Mouse (Mus musculus): ENCODE data around the gene Cdhr1.

Cdhr1 gene

GRCm38 (mm10) chr14:37080724-37081123 is 17.4 kb downstream of the Cdhr1 start:
- DNase-seq (ENCODE audit: low spot score in 2 of 2) = no peak

GRCm38 (mm10) chr14:37068516-37068915 is 29.6 kb downstream of the Cdhr1 start:
- DNase-seq (ENCODE audit: low spot score in 2 of 2) = peak in 1 of 2 experiments; percentile 39

GRCm38 (mm10) chr14:37067629-37068028 is 30.5 kb downstream of the Cdhr1 start, which contains the start of gene Lrit2:
Gene Lrit2 (plus strand): TSS chr14:37067929.
- DNase-seq (ENCODE audit: low spot score in 2 of 2) = no peak

GRCm38 (mm10) chr14:37066636-37067035 is 31.5 kb downstream of the Cdhr1 start:
- DNase-seq (ENCODE audit: low spot score in 2 of 2) = no peak

GRCm38 (mm10) chr14:37064849-37065248 is 33.3 kb downstream of the Cdhr1 start:
- DNase-seq (ENCODE audit: low spot score in 2 of 2) = no peak

GRCm38 (mm10) chr14:37048914-37049410 is 49.2 kb downstream of the Cdhr1 start, which contains the start of gene Rgr:
Gene Rgr (minus strand): TSS chr14:37048964.
- DNase-seq (ENCODE audit: low spot score in 2 of 2) = no peak

- DNase-seq (ENCODE audit: low spot score in 2 of 2) = no peak
Measured at GRCm38 (mm10) chr14:37034432-37034831, 63.7 kb downstream of the Cdhr1 start.

- DNase-seq (ENCODE audit: low spot score in 2 of 2) = peak; percentile 20 to 63
Measured at GRCm38 (mm10) chr14:37033241-37033640, 64.9 kb downstream of the Cdhr1 start.

GRCm38 (mm10) chr14:37032481-37033104 is 65.6 kb downstream of the Cdhr1 start:
- DNase-seq (ENCODE audit: low spot score in 2 of 2) = no peak

- no peak for DNase-seq (ENCODE audit: low spot score in 2 of 2)
Measured at GRCm38 (mm10) chr14:37028555-37028954, 69.6 kb downstream of the Cdhr1 start.

GRCm38 (mm10) chr14:37027951-37028350 is 70.2 kb downstream of the Cdhr1 start:
- DNase-seq (ENCODE audit: low spot score in 2 of 2) = no peak
